Mouse (Mus musculus) forebrain, postnatal 0 days (tissue): ENCODE results near the gene Plekhd1. TPM values are rescaled to one million over a fixed set of nuclear protein-coding genes. Genes with fewer than 3 reads are reported as not detected.
A peak's percentile ranks its signal among the peaks of the same experiment; 100 is the strongest.

Source experiments
- ATAC-seq: fragments of 200-750 bp; cut with Nextera tagmentation; 2 replicates; pipeline ENCODE4 v1.8.0; 2017; ENCODE audit warnings: mild to moderate bottlenecking, moderate library complexity
- DNase-seq: peaks from one replicate; pipeline ENCODE4 v3.0.0-alpha.2; 2015
- H3K27ac ChIP-seq: fragments of 300-500 bp; sonication (generic); 2 replicates; pipeline ENCODE4 v1.5.1; 2014; ENCODE audit warnings: low read depth, mild to moderate bottlenecking, antibody characterized with exemption, low read length, moderate library complexity, mixed read lengths
- H3K27me3 ChIP-seq: fragments of 300-500 bp; sonication (generic); 2 replicates; pipeline ENCODE4 v1.6.1; 2014; ENCODE audit warnings: mild to moderate bottlenecking, low read length, mixed read lengths; ENCODE audit not compliant: insufficient read depth
- H3K36me3 ChIP-seq: fragments of 300-500 bp; sonication (generic); 2 replicates; pipeline ENCODE4 v1.6.1; 2014; ENCODE audit warnings: mild to moderate bottlenecking, moderate library complexity; ENCODE audit not compliant: insufficient read depth
- H3K4me1 ChIP-seq: fragments of 300-500 bp; sonication (generic); 2 replicates; pipeline ENCODE4 v1.6.1; 2014; ENCODE audit warnings: antibody characterized with exemption; ENCODE audit not compliant: insufficient read depth
- H3K4me2 ChIP-seq: fragments of 300-500 bp; sonication (generic); 2 replicates; pipeline ENCODE4 v1.6.1; 2014; ENCODE audit warnings: low read depth, mild to moderate bottlenecking, moderate library complexity
- H3K4me3 ChIP-seq: fragments of 300-500 bp; sonication (generic); 2 replicates; pipeline ENCODE4 v1.5.1; 2014; ENCODE audit warnings: low read depth, low read length, mixed read lengths
- H3K9ac ChIP-seq: fragments of 300-500 bp; sonication (generic); 2 replicates; pipeline ENCODE4 v1.6.1; 2014; ENCODE audit warnings: mild to moderate bottlenecking
- H3K9me3 ChIP-seq: fragments of 300-500 bp; sonication (generic); 2 replicates; pipeline ENCODE4 v1.6.1; 2016; ENCODE audit warnings: low read length
- CTCF ChIP-seq: sonication (generic); IDR thresholded peaks from 2 replicates; pipeline ENCODE4 v1.5.1; 2016; ENCODE audit warnings: antibody characterized with exemption, control low read depth, low read depth
- WGBS: fragments of 180-500 bp; shearing (Covaris S2); extraction: QIAGEN DNeasy Blood & Tissue Kit; methylation state at CpG from one replicate; pipeline ENCODE4 v1.1.7; 2014; 5-methylcytosine and 5-hydroxymethylcytosine counted together
- polyA plus RNA-seq: library from polyadenylated mRNA; unstranded; fragments of >200 nt; fragmentation: Nextera tagmentation; extraction: Ambion mirVana; gene quantifications from 2 replicates; pipeline ENCODE4 v1.2.1, GENCODE M21; 2015
- total RNA-seq: library from RNA; depleted of rRNA; stranded (reverse); fragments of >200 nt; gene quantifications from 2 replicates; pipeline ENCODE4 v1.2.3, GENCODE M21; 2014

The Plekhd1 gene
- total and polyA plus RNA-seq, 2 experiments from 2014 or later = 1.1 to 1.3 TPM

GRCm38 (mm10) chr12:80744614-80745013, 52.2 kb downstream of the Plekhd1 start:
- no peaks in the 10 kb centered on the region for H3K27me3 ChIP-seq
- DNase-seq = no peak
- H3K36me3 ChIP-seq = no peaks in the 10 kb centered on the region
- 86% methylated on average over 1 of the region's 1 CpGs for WGBS
- no peak for ATAC-seq
- H3K4me2 ChIP-seq = no peak overlapping the region
- no peak overlapping the region for H3K4me3 ChIP-seq
- H3K4me1 ChIP-seq = peaks cover 8% of the 10 kb centered on the region
- TF ChIP-seq CTCF = no peak
- H3K9me3 ChIP-seq = no peaks in the 10 kb centered on the region
- no peak overlapping the region for H3K9ac ChIP-seq
- H3K27ac ChIP-seq = no peak overlapping the region

GRCm38 (mm10) chr12:80746031-80746813, 53.8 kb downstream of the Plekhd1 start:
- DNase-seq (peak; percentile 76), ATAC-seq (peak; percentile 94)
- no peak for TF ChIP-seq CTCF
- Histone ChIP-seq H3K4me3 (no peak overlapping the region), H3K27me3 (no peaks in the 10 kb centered on the region), H3K36me3 (no peaks in the 10 kb centered on the region), H3K9me3 (no peaks in the 10 kb centered on the region), H3K4me2 (no peak overlapping the region), H3K4me1 (peaks cover 8% of the 10 kb centered on the region), H3K9ac (no peak overlapping the region), H3K27ac (peak overlapping the region; percentile 71)
- 28% methylated on average over 8 of the region's 8 CpGs for WGBS

GRCm38 (mm10) chr12:80751556-80751955, 59.2 kb downstream of the Plekhd1 start:
- H3K27me3 ChIP-seq = no peaks in the 10 kb centered on the region
- TF ChIP-seq CTCF = no peak
- no peak overlapping the region for H3K4me3 ChIP-seq
- H3K9me3 ChIP-seq = peaks cover 3% of the 10 kb centered on the region; the same call in 1 of the 2 replicates
- peaks cover 29% of the 10 kb centered on the region for H3K36me3 ChIP-seq
- H3K4me1 ChIP-seq = peaks cover 1% of the 10 kb centered on the region
- H3K4me2 ChIP-seq = no peak overlapping the region
- H3K9ac ChIP-seq = no peak overlapping the region
- 81% methylated on average over 6 of the region's 6 CpGs for WGBS
- DNase-seq (no peak), ATAC-seq (no peak; the same call in 1 of the 2 replicates)
- no peak overlapping the region for H3K27ac ChIP-seq

- TF ChIP-seq CTCF = no peak
- H3K27ac ChIP-seq = 0 out of 2 replicates have a peak overlapping the region, but pooled peaks have one; percentile 94
- H3K4me1 ChIP-seq = 0 out of 2 replicates have a peak, but pooled peaks cover 4% of the 10 kb centered on the region
- H3K36me3 ChIP-seq = peaks cover 52% of the 10 kb centered on the region
- H3K4me2 ChIP-seq = peak overlapping the region; percentile 56
- ATAC-seq = no peak
- WGBS = 52% methylated on average over 111 of the region's 122 CpGs
- no peak overlapping the region for H3K9ac ChIP-seq
- H3K27me3 ChIP-seq = no peaks in the 10 kb centered on the region
- H3K4me3 ChIP-seq = peak overlapping the region; percentile 17
- no peak for DNase-seq
- H3K9me3 ChIP-seq = peaks cover 17% of the 10 kb centered on the region; the same call in 1 of the 2 replicates
These were observed 65.6 kb downstream of the Plekhd1 start for GRCm38 (mm10) chr12:80757751-80758558.

- Histone ChIP-seq H3K4me1 (0 out of 2 replicates have a peak, but pooled peaks cover 4% of the 10 kb centered on the region), H3K9me3 (peaks cover 17% of the 10 kb centered on the region; the same call in 1 of the 2 replicates), H3K27ac (peak overlapping the region; percentile 94), H3K36me3 (peaks cover 48% of the 10 kb centered on the region), H3K9ac (peak overlapping the region; percentile 77), H3K4me2 (peak overlapping the region; percentile 56), H3K4me3 (peak overlapping the region; percentile 51), H3K27me3 (no peaks in the 10 kb centered on the region)
- WGBS = 52% methylated on average over 92 of the region's 92 CpGs
- ATAC-seq (no peak), DNase-seq (no peak)
- no peak for TF ChIP-seq CTCF
These were observed 66.4 kb downstream of the Plekhd1 start for GRCm38 (mm10) chr12:80758559-80759386.

- H3K4me2 ChIP-seq = peak overlapping the region; percentile 56
- H3K4me3 ChIP-seq = peak overlapping the region; percentile 51
- WGBS = 5% methylated on average over 13 of the region's 13 CpGs
- peaks cover 44% of the 10 kb centered on the region for H3K36me3 ChIP-seq
- H3K9ac ChIP-seq = peak overlapping the region; percentile 77
- 0 out of 2 replicates have a peak, but pooled peaks cover 4% of the 10 kb centered on the region for H3K4me1 ChIP-seq
- H3K9me3 ChIP-seq = peaks cover 17% of the 10 kb centered on the region; the same call in 1 of the 2 replicates
- H3K27ac ChIP-seq = peak overlapping the region; percentile 94
- TF ChIP-seq CTCF = no peak
- ATAC-seq (peak; percentile 20), DNase-seq (no peak)
- H3K27me3 ChIP-seq = no peaks in the 10 kb centered on the region
These were observed 67.0 kb downstream of the Plekhd1 start for GRCm38 (mm10) chr12:80759387-80759712.
